Mouse (Mus musculus): Measurements from ENCODE around the gene Ccdc163. TPM values are rescaled to one million over a fixed set of nuclear protein-coding genes. Genes with fewer than 3 reads are reported as not detected.
A peak's percentile ranks its signal among the peaks of the same experiment; 100 is the strongest.
"Not testable (repeated sequence)": the region's sequence is repeated elsewhere in the genome, so short reads cannot be mapped to it uniquely, and the experiment has no call there.

Ccdc163 gene
- 12.6 and 16.0 TPM in 2 replicates for polyA plus RNA-seq (2012; rRNA removed)
- polyA plus RNA-seq (2014; fragmentation: Nextera tagmentation; extraction: Ambion mirVana) = 9.1 and 12.7 TPM in 2 replicates

DNA sequence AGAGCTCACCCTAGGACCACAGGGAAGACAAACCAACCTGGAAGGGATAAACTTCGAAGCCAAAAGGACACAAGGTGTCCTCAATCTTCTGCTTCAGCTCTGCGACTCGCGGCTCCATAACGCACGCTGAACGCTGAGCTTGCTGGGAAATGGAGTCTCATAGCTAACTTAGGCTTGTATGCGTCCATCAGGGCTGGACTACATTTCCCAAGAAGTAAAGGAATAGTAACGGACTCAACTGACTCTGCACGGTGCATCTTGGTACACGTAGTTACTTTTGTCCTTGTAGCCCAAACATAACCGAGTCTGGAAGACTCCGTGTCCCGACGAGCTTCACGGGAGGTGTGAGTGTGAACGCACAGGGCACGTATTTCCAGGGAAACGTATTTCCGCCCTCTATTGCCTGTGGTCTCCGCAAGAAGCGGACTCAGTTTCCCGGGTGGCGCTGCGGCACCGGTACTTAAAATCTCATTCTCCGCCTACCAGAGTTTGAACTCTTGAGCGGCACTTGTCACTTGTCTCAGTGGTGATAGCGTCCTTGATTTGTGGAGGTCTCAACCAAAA lies at the start of gene Ccdc163, which contains the start of gene Mmachc:
Ccdc163 (plus strand) TSS at position 309 of the 564 bp plus-strand sequence.
Mmachc (minus strand) TSS at position 206 of the 564 bp plus-strand sequence.
- DNase-seq (ENCODE audit: low read depth in 3 of 3, low spot score in 3 of 3) = peak; percentile 89 to 96 (median 93)
- Histone ChIP-seq H3K4me3 (ENCODE audit: insufficient read depth in 1 of 2, low read depth in 2 of 2, low read length in 2 of 2) (peak within 1 kb of the TSS; percentile 70 to 94), H3K27ac (peak within 1 kb of the TSS; percentile 7), H3K36me3 (replicated peaks; ENCODE audit: control insufficient read depth, insufficient read depth, low read depth) (no peaks in the 10 kb centered on the region; the same call in 1 of the 2 replicates), H3K4me2 (ENCODE audit: low read depth) (peak within 1 kb of the TSS; percentile 84), H3K27me3 (ENCODE audit: control insufficient read depth, insufficient read depth, low read length) (no peaks in the 10 kb centered on the region), H3K4me1 (replicated peaks; ENCODE audit: control insufficient read depth in 2 of 2, insufficient read depth in 2 of 2, low read length in 1 of 2) (peaks cover 5 to 6% of the 10 kb centered on the region in 2 experiments; a peak in 3 of 4 replicates), H3K9ac (replicated peaks) (peak within 1 kb of the TSS; percentile 71), H3K9me3 (ENCODE audit: control insufficient read depth, low read length) (no peaks in the 10 kb centered on the region)
- under 1% methylated on average over 29 of the region's 29 CpGs for WGBS (ENCODE audit: insufficient replicate concordance)
- TF ChIP-seq CTCF (IDR thresholded peaks at IDR 0.05; ENCODE audit: low read depth) (peak; percentile 37; the same call in 1 of the 2 replicates), EP300 (IDR thresholded peaks at IDR 0.05; ENCODE audit: low read depth) (peak; percentile 58)
- peak; percentile 96 for ATAC-seq (ENCODE audit: insufficient read depth)

- H3K4me1 ChIP-seq (replicated peaks; ENCODE audit: control insufficient read depth in 2 of 2, insufficient read depth in 2 of 2, low read length in 1 of 2) = peaks cover 4 to 11% of the 10 kb centered on the region in 2 experiments
- H3K9me3 ChIP-seq (ENCODE audit: control insufficient read depth, low read length) = no peaks in the 10 kb centered on the region
- H3K36me3 ChIP-seq (replicated peaks; ENCODE audit: control insufficient read depth, insufficient read depth, low read depth) = no peaks in the 10 kb centered on the region
- H3K27ac ChIP-seq = no peak overlapping the region
- no peaks in the 10 kb centered on the region for H3K27me3 ChIP-seq (ENCODE audit: control insufficient read depth, insufficient read depth, low read length)
- TF ChIP-seq CTCF (IDR thresholded peaks at IDR 0.05; ENCODE audit: low read depth) (no peak), EP300 (IDR thresholded peaks at IDR 0.05; ENCODE audit: low read depth) (no peak)
- no peak overlapping the region for H3K4me2 ChIP-seq (ENCODE audit: low read depth)
- no peak for ATAC-seq (ENCODE audit: insufficient read depth)
- DNase-seq (ENCODE audit: low read depth in 3 of 3, low spot score in 3 of 3) = no peak
- H3K4me3 ChIP-seq (ENCODE audit: insufficient read depth in 1 of 2, low read depth in 2 of 2, low read length in 2 of 2) = no peak overlapping the region
- no peak overlapping the region for H3K9ac ChIP-seq (replicated peaks)
- WGBS (ENCODE audit: insufficient replicate concordance) = 57% methylated on average over 2 of the region's 2 CpGs
Observed at GRCm38 (mm10) chr4:116659474-116659873, 48.8 kb upstream of the Ccdc163 start.

- H3K4me1 ChIP-seq (replicated peaks; ENCODE audit: control insufficient read depth in 2 of 2, insufficient read depth in 2 of 2, low read length in 1 of 2) = peaks cover 4 to 11% of the 10 kb centered on the region in 2 experiments
- H3K36me3 ChIP-seq (replicated peaks; ENCODE audit: control insufficient read depth, insufficient read depth, low read depth); DNase-seq (ENCODE audit: low read depth in 3 of 3, low spot score in 3 of 3); H3K27me3 ChIP-seq (ENCODE audit: control insufficient read depth, insufficient read depth, low read length); H3K9ac ChIP-seq (replicated peaks); H3K4me2 ChIP-seq (ENCODE audit: low read depth); H3K9me3 ChIP-seq (ENCODE audit: control insufficient read depth, low read length); ATAC-seq (ENCODE audit: insufficient read depth); H3K27ac ChIP-seq; H3K4me3 ChIP-seq (ENCODE audit: insufficient read depth in 1 of 2, low read depth in 2 of 2, low read length in 2 of 2): not testable (repeated sequence)
- 76% methylated on average over 6 of the region's 6 CpGs for WGBS (ENCODE audit: insufficient replicate concordance)
Observed at GRCm38 (mm10) chr4:116659916-116660315, 48.4 kb upstream of the Ccdc163 start.

GRCm38 (mm10) chr4:116660829-116661228 lies 47.5 kb upstream of the Ccdc163 start:
- TF ChIP-seq CTCF (IDR thresholded peaks at IDR 0.05; ENCODE audit: low read depth) (no peak), EP300 (IDR thresholded peaks at IDR 0.05; ENCODE audit: low read depth) (no peak)

GRCm38 (mm10) chr4:116661998-116662397 lies 46.3 kb upstream of the Ccdc163 start:
- Histone ChIP-seq H3K4me3 (ENCODE audit: insufficient read depth in 1 of 2, low read depth in 2 of 2, low read length in 2 of 2) (no peak overlapping the region), H3K27ac (no peak overlapping the region), H3K9ac (replicated peaks) (no peak overlapping the region), H3K4me1 (replicated peaks; ENCODE audit: control insufficient read depth in 2 of 2, insufficient read depth in 2 of 2, low read length in 1 of 2) (no peaks in the 10 kb centered on the region), H3K36me3 (replicated peaks; ENCODE audit: control insufficient read depth, insufficient read depth, low read depth) (no peaks in the 10 kb centered on the region), H3K9me3 (ENCODE audit: control insufficient read depth, low read length) (no peaks in the 10 kb centered on the region), H3K4me2 (ENCODE audit: low read depth) (no peak overlapping the region), H3K27me3 (ENCODE audit: control insufficient read depth, insufficient read depth, low read length) (no peaks in the 10 kb centered on the region; the same call in 1 of the 2 replicates)
- no peak for DNase-seq (ENCODE audit: low read depth in 3 of 3, low spot score in 3 of 3)
- 78% methylated on average over 1 of the region's 1 CpGs for WGBS (ENCODE audit: insufficient replicate concordance)
- TF ChIP-seq CTCF (IDR thresholded peaks at IDR 0.05; ENCODE audit: low read depth) (peak; percentile 25; the same call in 1 of the 2 replicates), EP300 (IDR thresholded peaks at IDR 0.05; ENCODE audit: low read depth) (no peak)
- no peak for ATAC-seq (ENCODE audit: insufficient read depth)

More at GRCm38 (mm10) chr4:116660829-116661228, 47.5 kb upstream of the Ccdc163 start:
- Histone ChIP-seq H3K27me3 (ENCODE audit: control insufficient read depth, insufficient read depth, low read length) (no peaks in the 10 kb centered on the region), H3K9ac (replicated peaks) (no peak overlapping the region), H3K9me3 (ENCODE audit: control insufficient read depth, low read length) (no peaks in the 10 kb centered on the region), H3K4me2 (ENCODE audit: low read depth) (no peak overlapping the region), H3K4me1 (replicated peaks; ENCODE audit: control insufficient read depth in 2 of 2, insufficient read depth in 2 of 2, low read length in 1 of 2) (peaks cover 0 to 5% of the 10 kb centered on the region in 2 experiments; a peak in 2 of 4 replicates), H3K36me3 (replicated peaks; ENCODE audit: control insufficient read depth, insufficient read depth, low read depth) (no peaks in the 10 kb centered on the region), H3K4me3 (ENCODE audit: insufficient read depth in 1 of 2, low read depth in 2 of 2, low read length in 2 of 2) (no peak overlapping the region), H3K27ac (no peak overlapping the region)
- DNase-seq (ENCODE audit: low read depth in 3 of 3, low spot score in 3 of 3) = no peak
- WGBS (ENCODE audit: insufficient replicate concordance) = 68% methylated on average over 6 of the region's 6 CpGs
- ATAC-seq (ENCODE audit: insufficient read depth) = no peak
